9 mouse cellular contexts compared by ENCODE assay signal in genomic region chr4:106939223-106939918, GRCm38 (mm10). TPM values are rescaled to one million over a fixed set of nuclear protein-coding genes. Genes with fewer than 3 reads are reported as not detected.
DNase-seq lines count a peak whose midpoint lies in the region; ATAC-seq lines count a peak whose summit lies in the region.
"Had no signal": no experiment of that assay in that cellular context is flagged by ENCODE, and none has a peak within 500 bp of the region (broad histone marks: within the 10 kb centered on the region; RNA-seq: fewer than 3 reads in every experiment).

No protein-coding gene starts in this region.

- peak; percentile 29; the same call in 1 of the 2 replicates for ATAC-seq in frontal cortex, adult (ENCODE audit: low TSS enrichment)
- peak; percentile 84 for ATAC-seq in hindbrain, embryonic 12.5 days (ENCODE audit: low FRiP score)
- peak; percentile 33; the same call in 1 of the 2 replicates for ATAC-seq in limb, embryonic 13.5 days (ENCODE audit: low FRiP score, low read depth)
- ATAC-seq in neural tube, embryonic 12.5 days (ENCODE audit: low FRiP score, low read depth), result peak; percentile 83

- H3K4me3 ChIP-seq in hindbrain, embryonic 12.5 days, result no peak overlapping the region
- H3K4me3 ChIP-seq in limb, embryonic 13.5 days, result no peak overlapping the region
- 0 out of 2 replicates have a peak overlapping the region, but pooled peaks have one; percentile 5 for H3K4me3 ChIP-seq in neural tube, embryonic 12.5 days
- H3K4me3 ChIP-seq: myocyte had no signal

- H3K9me3 ChIP-seq in hindbrain, embryonic 12.5 days (replicated peaks), result no peaks in the 10 kb centered on the region
- H3K9me3 ChIP-seq in limb, embryonic 13.5 days, result no peaks in the 10 kb centered on the region
- H3K9me3 ChIP-seq in neural tube, embryonic 12.5 days, result no peaks in the 10 kb centered on the region

- no peak for DNase-seq in frontal cortex, postnatal 36 days (ENCODE audit: low spot score in 2 of 2)
- DNase-seq in NIH3T3 (ENCODE audit: low read depth), result peak; percentile 66
- DNase-seq in embryo, embryonic 11.5 days (ENCODE audit: low read depth, low spot score), result peak; percentile 23
- DNase-seq in thymus, postnatal 14 days, result no peak

- peak overlapping the region; percentile 44 for H3K9ac ChIP-seq in hindbrain, embryonic 12.5 days
- H3K9ac ChIP-seq in limb, embryonic 13.5 days, result no peak overlapping the region
- peak overlapping the region; percentile 26; the same call in 1 of the 2 replicates for H3K9ac ChIP-seq in neural tube, embryonic 12.5 days

- no peaks in the 10 kb centered on the region for H3K27me3 ChIP-seq in hindbrain, embryonic 12.5 days
- no peaks in the 10 kb centered on the region for H3K27me3 ChIP-seq in limb, embryonic 13.5 days
- H3K27me3 ChIP-seq in neural tube, embryonic 12.5 days (replicated peaks), result no peaks in the 10 kb centered on the region

- H3K27ac ChIP-seq in hindbrain, embryonic 12.5 days, result peak overlapping the region; percentile 87
- peak overlapping the region; percentile 63; the same call in 1 of the 2 replicates for H3K27ac ChIP-seq in limb, embryonic 13.5 days
- H3K27ac ChIP-seq in neural tube, embryonic 12.5 days, result peak overlapping the region; percentile 61; the same call in 1 of the 2 replicates

- peak overlapping the region; percentile 33 for H3K4me2 ChIP-seq in hindbrain, embryonic 12.5 days (replicated peaks)
- H3K4me2 ChIP-seq in limb, embryonic 13.5 days (replicated peaks), result peak overlapping the region; percentile 23; the same call in 1 of the 2 replicates
- peak overlapping the region; percentile 41 for H3K4me2 ChIP-seq in neural tube, embryonic 12.5 days (replicated peaks)

- H3K36me3 ChIP-seq in hindbrain, embryonic 12.5 days, result peaks cover 8% of the 10 kb centered on the region; the same call in 1 of the 2 replicates
- H3K36me3 ChIP-seq in limb, embryonic 13.5 days, result peaks cover 56% of the 10 kb centered on the region
- H3K36me3 ChIP-seq in neural tube, embryonic 12.5 days, result peaks cover 20% of the 10 kb centered on the region; the same call in 1 of the 2 replicates

- WGBS in hindbrain, embryonic 12.5 days, result 8% methylated on average over 6 of the region's 6 CpGs
- 24% methylated on average over 6 of the region's 6 CpGs for WGBS in limb, embryonic 13.5 days
- 8% methylated on average over 6 of the region's 6 CpGs for WGBS in neural tube, embryonic 12.5 days

- peaks cover 98% of the 10 kb centered on the region for H3K4me1 ChIP-seq in hindbrain, embryonic 12.5 days
- peaks cover 97% of the 10 kb centered on the region for H3K4me1 ChIP-seq in limb, embryonic 13.5 days
- peaks cover 98% of the 10 kb centered on the region for H3K4me1 ChIP-seq in neural tube, embryonic 12.5 days

RNA-seq across cellular contexts. Expression of gene Ssbp3, which starts 28.9 kb away (rescaled TPM):
- 285 and 302 TPM in 2 replicates for polyA plus RNA-seq in hindbrain, embryonic 12.5 days (2016; fragmentation: Nextera tagmentation; extraction: Ambion mirVana)
- polyA plus RNA-seq in limb, embryonic 13.5 days (2015; fragmentation: Nextera tagmentation; extraction: Ambion mirVana), result 171 and 173 TPM in 2 replicates
- polyA plus RNA-seq in neural tube, embryonic 12.5 days (2016; fragmentation: Nextera tagmentation; extraction: Ambion mirVana), result 308 and 332 TPM in 2 replicates

Comparison
In these comparisons a context has a peak if more than half of its experiments do, and no peak if none do; other contexts are left out.
1. ATAC-seq: peak in every context shown above with its lines; median percentile 84 in hindbrain, embryonic 12.5 days; 83 in neural tube, embryonic 12.5 days; 33 in limb, embryonic 13.5 days; 29 in frontal cortex, adult.
2. DNase-seq: peak in NIH3T3 (single experiment) and embryo, embryonic 11.5 days (single experiment); none in frontal cortex, postnatal 36 days (0 of 2) and thymus, postnatal 14 days (single experiment).
3. Peak in every context shown above with its lines, with median percentiles within 50 percentile points of each other: H3K27ac ChIP-seq and H3K4me2 ChIP-seq.